Mouse (Mus musculus): ENCODE data around the gene Eif5. TPM values are rescaled to one million over a fixed set of nuclear protein-coding genes. Genes with fewer than 3 reads are reported as not detected.

Eif5 gene
- polyA plus RNA-seq, 2 experiments: 129 to 474 TPM

GRCm38 (mm10) chr12:111592407-111593021 is 54.7 kb downstream of the Eif5 start:
- H3K36me3 ChIP-seq (ENCODE audit: control insufficient read depth, insufficient read depth, low read length): peaks cover 38% of the 10 kb centered on the region
- no peak for ATAC-seq (ENCODE audit: low FRiP score, low read depth)

GRCm38 (mm10) chr12:111593775-111594174 is 56.0 kb downstream of the Eif5 start:
- no peak overlapping the region for H3K9ac ChIP-seq (ENCODE audit: low read depth, low read length, severe bottlenecking)
- no peaks in the 10 kb centered on the region for H3K9me3 ChIP-seq (ENCODE audit: control insufficient read depth, low read length)
- no peak overlapping the region for H3K27ac ChIP-seq (replicated peaks; ENCODE audit: low read depth, low read length)
- no peak for DNase-seq (ENCODE audit: low spot score)
- no peak overlapping the region for H3K4me2 ChIP-seq (replicated peaks; ENCODE audit: low read depth, low read length, severe bottlenecking)
- no peak for ATAC-seq (ENCODE audit: low FRiP score, low read depth)
- no peaks in the 10 kb centered on the region for H3K4me1 ChIP-seq (ENCODE audit: control insufficient read depth, insufficient read depth, low read length)
- H3K36me3 ChIP-seq (ENCODE audit: control insufficient read depth, insufficient read depth, low read length): peaks cover 48% of the 10 kb centered on the region
- 86% methylated on average over 2 of the region's 2 CpGs for WGBS
- TF ChIP-seq POLR2A (IDR thresholded peaks at IDR 0.05; ENCODE audit: borderline replicate concordance, extremely low read depth, insufficient read depth, insufficient read length): no peak
- no peak overlapping the region for H3K4me3 ChIP-seq (replicated peaks; ENCODE audit: low read length)
- H3K27me3 ChIP-seq (ENCODE audit: control insufficient read depth, insufficient read depth, low read length): no peaks in the 10 kb centered on the region

More at GRCm38 (mm10) chr12:111592407-111593021, 54.7 kb downstream of the Eif5 start:
- WGBS: 84% methylated on average over 14 of the region's 14 CpGs
- no peaks in the 10 kb centered on the region for H3K27me3 ChIP-seq (ENCODE audit: control insufficient read depth, insufficient read depth, low read length)
- no peak overlapping the region for H3K9ac ChIP-seq (ENCODE audit: low read depth, low read length, severe bottlenecking)
- no peak overlapping the region for H3K4me2 ChIP-seq (replicated peaks; ENCODE audit: low read depth, low read length, severe bottlenecking)
- no peak for DNase-seq (ENCODE audit: low spot score)
- H3K9me3 ChIP-seq (ENCODE audit: control insufficient read depth, low read length): no peaks in the 10 kb centered on the region
- no peak overlapping the region for H3K27ac ChIP-seq (replicated peaks; ENCODE audit: low read depth, low read length)
- no peak overlapping the region for H3K4me3 ChIP-seq (replicated peaks; ENCODE audit: low read length)
- no peak for TF ChIP-seq POLR2A (IDR thresholded peaks at IDR 0.05; ENCODE audit: borderline replicate concordance, extremely low read depth, insufficient read depth, insufficient read length)
- H3K4me1 ChIP-seq (ENCODE audit: control insufficient read depth, insufficient read depth, low read length): no peaks in the 10 kb centered on the region

Other genes with a start within 250 kb of the Eif5 start
- 163 and 215 TPM in 2 replicates for gene Cdc42bpb, start 160.3 kb upstream of the Eif5 start, polyA plus RNA-seq (2012; rRNA removed)
- 37.0 and 39.7 TPM in 2 replicates for gene Cdc42bpb, start 160.3 kb upstream of the Eif5 start, polyA plus RNA-seq (2014; fragmentation: Nextera tagmentation; extraction: Ambion mirVana)
- 11.0 and 17.2 TPM in 2 replicates for gene Lbhd2, start 131.2 kb upstream of the Eif5 start, polyA plus RNA-seq (2012; rRNA removed)
- 19.2 and 22.3 TPM in 2 replicates for gene Lbhd2, start 131.2 kb upstream of the Eif5 start, polyA plus RNA-seq (2014; fragmentation: Nextera tagmentation; extraction: Ambion mirVana)
- gene Exoc3l4, start 121.0 kb upstream of the Eif5 start, polyA plus RNA-seq (2012; rRNA removed): 11.7 and 14.9 TPM in 2 replicates
- 7.4 and 7.7 TPM in 2 replicates for gene Exoc3l4, start 121.0 kb upstream of the Eif5 start, polyA plus RNA-seq (2014; fragmentation: Nextera tagmentation; extraction: Ambion mirVana)
- gene Tnfaip2, start 95.5 kb upstream of the Eif5 start, polyA plus RNA-seq (2012; rRNA removed): 9.3 and 10.2 TPM in 2 replicates
- gene Tnfaip2, start 95.5 kb upstream of the Eif5 start, polyA plus RNA-seq (2014; fragmentation: Nextera tagmentation; extraction: Ambion mirVana): 10.0 and 11.4 TPM in 2 replicates
- gene Gm266, start 52.2 kb upstream of the Eif5 start, polyA plus RNA-seq (2012; rRNA removed): 14.8 and 15.5 TPM in 2 replicates
- 14.7 and 14.8 TPM in 2 replicates for gene Gm266, start 52.2 kb upstream of the Eif5 start, polyA plus RNA-seq (2014; fragmentation: Nextera tagmentation; extraction: Ambion mirVana)
- 69.4 and 80.5 TPM in 2 replicates for gene Mark3, start 36.5 kb downstream of the Eif5 start, polyA plus RNA-seq (2012; rRNA removed)
- 49.8 and 63.7 TPM in 2 replicates for gene Mark3, start 36.5 kb downstream of the Eif5 start, polyA plus RNA-seq (2014; fragmentation: Nextera tagmentation; extraction: Ambion mirVana)
- 133 and 168 TPM in 2 replicates for gene Ckb, start 134.3 kb downstream of the Eif5 start, polyA plus RNA-seq (2012; rRNA removed)
- 94.7 and 106 TPM in 2 replicates for gene Ckb, start 134.3 kb downstream of the Eif5 start, polyA plus RNA-seq (2014; fragmentation: Nextera tagmentation; extraction: Ambion mirVana)
- gene Trmt61a, start 140.1 kb downstream of the Eif5 start, polyA plus RNA-seq (2012; rRNA removed): 30.8 and 47.4 TPM in 2 replicates
- 7.2 and 7.3 TPM in 2 replicates for gene Trmt61a, start 140.1 kb downstream of the Eif5 start, polyA plus RNA-seq (2014; fragmentation: Nextera tagmentation; extraction: Ambion mirVana)
- 26.5 and 37.2 TPM in 2 replicates for gene Bag5, start 175.2 kb downstream of the Eif5 start, polyA plus RNA-seq (2012; rRNA removed)
- gene Bag5, start 175.2 kb downstream of the Eif5 start, polyA plus RNA-seq (2014; fragmentation: Nextera tagmentation; extraction: Ambion mirVana): 61.2 and 63.7 TPM in 2 replicates
- 32.7 and 39.7 TPM in 2 replicates for gene Apopt1, start 175.2 kb downstream of the Eif5 start, polyA plus RNA-seq (2012; rRNA removed)
- gene Apopt1, start 175.2 kb downstream of the Eif5 start, polyA plus RNA-seq (2014; fragmentation: Nextera tagmentation; extraction: Ambion mirVana): 50.7 and 52.3 TPM in 2 replicates
- gene Klc1, start 220.8 kb downstream of the Eif5 start, polyA plus RNA-seq (2012; rRNA removed): 121 and 137 TPM in 2 replicates
- gene Klc1, start 220.8 kb downstream of the Eif5 start, polyA plus RNA-seq (2014; fragmentation: Nextera tagmentation; extraction: Ambion mirVana): 104 and 110 TPM in 2 replicates

Data from limb, embryonic 14.5 days (tissue).